Mouse (Mus musculus) urinary bladder, postnatal 14 days (tissue): ENCODE measurements around the gene Phf13.
"Not testable (repeated sequence)": the region's sequence is repeated elsewhere in the genome, so short reads cannot be mapped to it uniquely, and the experiment has no call there.

Experiments
- DNase-seq: peaks from one replicate; pipeline ENCODE4 v3.0.0; 2021; ENCODE audit warnings: low spot score

The Phf13 gene

DNA sequence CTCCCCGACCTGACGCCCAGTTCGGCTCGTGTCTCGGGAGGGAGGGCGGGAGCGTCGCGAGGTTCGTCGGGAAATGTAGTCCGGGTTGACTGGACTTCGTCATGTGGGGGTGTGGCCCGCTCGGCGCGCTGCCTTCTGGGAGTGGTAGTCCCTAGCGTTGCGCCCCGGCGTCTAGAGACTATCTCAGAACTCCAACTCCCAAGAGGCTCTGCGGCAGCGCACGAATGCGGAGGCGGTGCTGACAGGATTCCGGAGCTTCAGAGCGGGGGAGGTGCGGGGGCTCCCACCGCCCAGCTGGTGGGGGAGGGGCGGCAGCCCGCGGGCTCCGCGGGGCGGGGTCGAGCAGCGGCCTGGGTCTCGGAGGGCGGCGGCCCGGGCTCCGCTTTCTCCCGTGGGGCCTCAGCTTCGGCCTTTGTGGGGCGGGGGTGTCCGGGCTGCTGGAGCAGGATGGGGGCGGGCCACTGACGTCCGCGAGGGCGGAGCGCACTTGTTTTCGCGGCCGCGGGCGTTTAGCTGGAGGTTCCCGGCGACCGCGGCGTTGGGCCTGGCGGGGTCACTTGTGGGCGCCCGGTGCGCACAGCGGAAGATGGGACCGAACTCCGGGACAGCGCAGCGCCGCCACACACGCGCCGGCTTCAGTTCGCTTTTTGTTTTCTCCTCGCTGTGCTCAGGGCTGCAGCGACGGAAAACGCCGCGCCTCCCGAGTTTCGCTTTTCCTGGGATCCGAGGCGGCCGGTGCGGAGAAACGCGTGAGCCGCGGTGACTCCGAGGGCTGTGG is at the start of gene Phf13:
TSS of gene Phf13 (minus strand) at position 86 of the 778 bp plus-strand sequence.
- DNase-seq, result peak; percentile 99

DNA sequence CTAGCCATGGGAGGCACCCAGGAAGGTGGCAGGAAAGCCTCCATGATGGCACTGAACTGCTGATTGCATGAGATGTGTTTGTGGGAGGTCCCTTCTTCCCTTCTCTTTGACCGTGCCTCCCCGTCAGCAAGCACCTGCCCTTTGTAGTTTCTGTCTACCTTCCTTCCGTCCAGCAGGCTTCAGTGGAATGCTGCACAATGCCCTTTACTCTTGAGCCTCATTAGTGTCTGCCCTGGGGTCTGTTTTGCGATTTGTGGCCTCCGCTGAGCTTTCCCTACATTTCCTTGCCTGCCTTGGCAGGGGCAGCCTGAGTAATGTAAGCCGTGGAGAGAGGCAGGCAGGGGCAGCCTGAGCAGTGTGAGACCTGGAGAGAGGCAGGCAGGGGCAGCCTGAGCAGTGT is 48.6 kb upstream of the Phf13 start:
- no peak for DNase-seq

DNA sequence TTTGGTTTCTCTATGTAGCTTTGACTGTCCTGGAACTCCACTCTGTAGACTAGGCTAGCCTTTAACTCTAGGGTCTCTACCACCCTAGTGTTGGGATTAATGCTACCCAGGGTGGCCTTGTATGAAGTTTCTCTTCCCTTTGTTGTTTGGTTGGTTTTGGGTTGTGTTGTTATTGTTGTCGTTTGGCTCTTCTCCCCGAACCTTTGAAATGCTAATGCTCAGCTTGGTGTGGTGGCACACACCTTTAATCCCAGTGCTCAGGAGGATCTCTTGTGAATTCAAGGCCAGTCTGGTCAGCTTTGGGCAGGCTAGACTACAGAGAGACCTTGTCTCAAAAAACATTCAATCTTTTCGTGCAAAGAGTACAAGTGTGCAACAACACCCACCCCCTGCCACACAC is 47.1 kb upstream of the Phf13 start:
- no peak for DNase-seq

DNA sequence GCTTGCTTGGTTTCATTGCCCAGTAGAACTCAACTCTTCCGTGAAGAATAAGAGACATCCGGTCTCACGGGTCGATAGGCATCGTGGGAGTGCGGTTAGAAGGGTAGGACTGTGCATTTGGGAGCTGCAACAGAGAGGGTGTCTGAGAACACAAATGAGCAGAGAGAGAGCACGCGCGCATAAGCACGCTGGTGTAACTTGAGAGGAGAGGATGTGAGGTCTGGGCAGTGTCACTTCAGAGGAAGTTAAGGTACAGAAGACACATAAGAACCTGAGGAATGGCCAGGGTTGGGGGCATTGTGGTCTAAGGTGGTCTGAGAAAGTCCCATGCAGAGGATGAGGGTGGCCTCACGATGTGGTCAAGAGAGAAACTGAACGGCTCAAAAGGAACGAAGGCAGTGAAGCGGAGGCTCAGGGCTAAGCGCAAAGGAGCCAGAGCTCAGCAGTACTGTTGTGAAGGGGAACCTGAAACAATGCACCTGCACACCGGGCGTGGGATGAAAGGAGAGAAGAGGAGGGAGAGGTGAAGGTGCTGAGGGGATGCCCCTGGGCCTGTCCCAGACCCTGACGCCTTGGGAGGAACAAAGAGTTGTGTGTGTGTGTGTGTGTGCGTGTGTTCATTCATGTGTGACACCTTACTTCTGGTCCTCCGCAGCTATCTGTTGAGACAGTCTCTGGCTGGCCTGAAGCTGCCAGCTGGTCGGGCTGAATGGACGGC is 46.0 kb upstream of the Phf13 start:
- DNase-seq, result no peak

DNA sequence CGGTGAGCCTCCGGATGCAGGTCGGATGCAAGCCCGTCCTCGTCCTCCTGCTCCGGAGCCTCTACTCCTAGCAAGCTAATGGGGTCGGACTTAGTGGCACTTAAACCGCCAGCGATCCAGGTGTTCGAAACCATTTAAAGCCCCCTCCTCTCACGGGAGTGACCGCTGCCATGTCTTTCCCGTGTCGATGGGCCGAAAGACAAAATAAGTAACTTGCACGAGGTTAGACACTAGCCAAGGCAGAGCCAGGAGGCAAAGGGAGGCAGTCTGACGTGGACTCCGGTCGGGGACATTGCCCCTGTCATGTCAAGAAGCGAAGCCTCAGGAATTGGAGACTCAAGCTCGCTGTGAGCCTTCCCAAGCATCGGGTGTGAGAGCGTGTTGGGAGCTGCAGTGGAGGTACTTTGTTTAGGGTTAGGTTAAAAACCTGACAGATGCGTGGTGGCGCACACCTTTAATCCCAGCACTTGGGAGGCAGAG is 43.8 kb upstream of the Phf13 start:
- no peak for DNase-seq

DNA sequence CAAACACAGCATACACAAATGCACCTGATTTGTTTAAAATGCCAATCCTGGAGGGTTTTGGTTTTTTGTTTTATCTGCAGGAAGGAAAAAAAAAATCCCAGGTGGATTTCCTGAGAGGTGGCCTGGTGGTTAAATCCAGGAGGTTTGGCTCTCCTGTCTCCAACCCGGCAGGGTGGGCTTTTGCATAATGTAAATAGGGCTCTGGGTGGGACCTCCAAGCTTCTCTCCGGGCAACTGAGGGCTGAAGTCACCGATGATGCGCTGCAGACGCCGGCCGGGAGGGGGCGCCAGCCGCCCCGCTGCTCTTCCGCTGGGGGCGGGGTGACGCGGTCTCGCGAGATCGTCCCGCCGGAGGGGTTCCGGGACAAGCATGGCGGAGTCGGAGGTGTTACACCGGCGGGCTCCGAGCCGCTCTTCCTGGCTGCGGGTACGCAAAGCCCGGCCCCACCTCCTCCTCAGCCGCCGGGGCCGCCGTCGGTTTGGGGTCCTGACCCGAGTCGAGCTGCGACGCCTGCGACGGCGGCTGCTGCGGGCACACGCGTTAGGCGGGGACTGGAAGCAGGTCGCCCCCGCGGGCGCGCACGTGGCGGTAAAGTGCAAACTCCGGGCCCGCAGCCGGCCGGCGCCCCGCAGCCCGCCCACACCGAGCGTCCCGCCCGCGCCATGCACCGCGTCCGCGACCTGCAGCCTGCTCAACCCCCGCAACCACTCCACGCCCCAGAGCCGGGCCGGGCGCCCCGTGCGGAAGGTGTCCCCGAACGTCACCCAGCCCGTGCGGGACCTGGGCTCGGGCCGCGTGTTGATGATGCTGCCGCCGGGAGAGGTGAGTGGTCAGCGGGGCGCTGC is 43.1 kb upstream of the Phf13 start, which contains the start of gene Nol9:
TSS of gene Nol9 (plus strand) at position 337 of the 846 bp plus-strand sequence.
- peak; percentile 94 for DNase-seq

DNA sequence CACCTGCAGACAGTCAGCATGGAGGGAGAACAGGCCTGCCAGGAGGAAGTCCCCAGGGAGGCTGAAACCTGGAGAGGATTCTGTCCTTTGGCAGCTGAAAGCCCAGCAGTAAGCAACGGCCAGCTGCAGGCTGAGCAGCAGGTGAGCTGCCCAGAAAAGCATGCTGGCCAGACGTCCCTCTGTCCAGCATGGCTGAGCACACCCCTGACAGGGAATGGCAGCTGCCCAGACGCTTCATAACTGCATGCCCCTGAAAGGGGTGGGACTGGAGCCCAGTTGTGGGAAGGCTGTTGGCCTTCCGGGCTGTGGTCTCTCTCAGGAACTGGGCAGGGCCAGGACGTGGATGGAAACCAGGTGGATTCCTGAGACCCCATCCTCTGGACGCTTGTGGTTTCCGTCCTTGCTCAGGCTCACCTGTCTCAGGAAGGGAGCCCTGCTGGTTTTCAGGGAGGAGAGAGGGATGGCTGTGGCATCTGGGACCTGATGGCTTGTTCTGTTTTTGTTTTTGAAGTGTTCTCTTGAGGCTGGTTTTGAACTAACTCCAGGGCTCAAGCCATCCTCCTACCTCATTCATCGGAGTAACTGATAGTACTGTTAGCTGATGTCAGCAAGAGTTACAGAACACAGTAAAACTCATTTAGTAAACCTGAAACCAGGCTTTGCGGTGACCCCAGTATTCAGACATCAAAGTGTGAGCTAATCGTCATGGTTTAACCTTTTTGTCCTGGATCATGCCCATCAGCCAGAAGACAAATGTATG is 42.3 kb upstream of the Phf13 start, which contains the start of gene Tas1r1:
TSS of gene Tas1r1 (minus strand) at position 344 of the 760 bp plus-strand sequence.
- no peak for DNase-seq

DNA sequence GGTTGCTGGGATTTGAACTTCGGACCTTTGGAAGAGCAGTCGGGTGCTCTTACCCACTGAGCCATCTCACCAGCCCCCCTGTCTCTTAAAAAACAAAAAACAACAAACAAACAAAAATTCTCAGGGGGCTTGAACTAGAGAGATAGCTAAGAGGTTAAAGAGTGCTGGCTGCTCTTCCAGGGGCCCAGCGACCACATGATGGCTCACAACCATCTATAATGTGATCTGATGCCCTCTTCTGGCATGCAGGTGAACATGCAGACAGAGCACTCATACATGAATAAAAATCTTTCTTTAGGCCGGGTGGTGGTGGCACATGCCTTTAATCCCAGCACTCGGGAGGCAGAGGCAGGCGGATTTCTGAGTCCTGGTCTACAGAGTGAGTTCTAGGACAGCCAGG is 40.4 kb upstream of the Phf13 start:
- not testable (repeated sequence) for DNase-seq

DNA sequence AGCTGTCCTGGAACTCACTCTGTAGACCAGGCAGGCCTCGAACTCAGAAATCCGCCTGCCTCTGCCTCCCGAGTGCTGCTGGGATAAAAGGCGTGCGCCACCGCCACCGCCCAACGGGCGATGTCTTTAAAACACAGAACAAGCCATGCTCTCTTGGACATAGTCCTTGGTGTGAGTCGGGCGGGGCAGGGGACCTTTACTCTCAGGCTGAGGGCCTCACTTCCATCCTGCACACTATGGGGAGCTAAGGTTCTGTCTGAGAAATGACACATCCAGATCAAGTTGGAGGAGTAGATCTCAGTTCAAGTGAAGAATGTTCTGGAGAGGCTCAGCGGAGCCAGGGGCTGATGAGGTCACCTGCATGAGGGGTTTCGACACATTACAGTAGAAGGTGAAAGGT is 36.9 kb upstream of the Phf13 start:
- no peak for DNase-seq

DNA sequence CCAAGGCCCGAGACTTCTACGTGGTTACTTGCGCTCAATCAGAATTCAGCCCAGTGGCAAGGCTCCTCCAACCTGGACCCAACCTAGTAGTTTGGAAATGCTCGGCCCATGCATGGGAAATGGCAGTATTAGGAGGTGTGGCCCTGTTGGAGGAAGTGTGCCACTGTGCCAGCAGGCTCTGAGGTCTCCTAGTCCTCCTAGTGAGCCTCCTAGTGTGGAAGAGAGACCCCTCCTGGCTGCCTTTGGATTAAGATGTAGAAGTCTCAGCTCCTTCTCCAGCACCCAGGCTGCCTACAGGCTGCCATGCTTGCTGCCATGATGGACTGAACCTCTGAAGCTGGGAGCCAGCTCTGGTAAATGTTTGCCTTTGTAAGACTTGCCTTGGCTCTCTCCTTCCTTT is 33.9 kb upstream of the Phf13 start:
- no peak for DNase-seq

DNA sequence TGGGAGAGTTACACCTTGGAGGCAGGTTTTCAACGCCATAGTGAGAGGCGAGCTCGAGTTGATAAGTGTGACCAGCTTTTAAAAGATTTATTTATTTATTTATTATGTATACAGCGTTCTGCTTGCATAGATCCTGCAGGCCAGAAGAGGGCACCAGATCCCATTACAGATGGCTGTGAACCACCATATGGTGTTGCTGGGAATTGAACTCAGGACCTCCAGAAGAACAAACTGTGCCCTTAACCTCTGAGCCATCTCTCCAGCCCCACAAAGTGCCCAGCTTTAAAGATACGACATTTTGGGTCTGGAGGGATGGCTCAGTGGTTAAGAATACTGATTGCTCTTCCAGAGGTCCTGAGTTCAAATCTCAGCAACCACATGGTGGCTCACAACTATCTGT is 33.0 kb upstream of the Phf13 start:
- no peak for DNase-seq

DNA sequence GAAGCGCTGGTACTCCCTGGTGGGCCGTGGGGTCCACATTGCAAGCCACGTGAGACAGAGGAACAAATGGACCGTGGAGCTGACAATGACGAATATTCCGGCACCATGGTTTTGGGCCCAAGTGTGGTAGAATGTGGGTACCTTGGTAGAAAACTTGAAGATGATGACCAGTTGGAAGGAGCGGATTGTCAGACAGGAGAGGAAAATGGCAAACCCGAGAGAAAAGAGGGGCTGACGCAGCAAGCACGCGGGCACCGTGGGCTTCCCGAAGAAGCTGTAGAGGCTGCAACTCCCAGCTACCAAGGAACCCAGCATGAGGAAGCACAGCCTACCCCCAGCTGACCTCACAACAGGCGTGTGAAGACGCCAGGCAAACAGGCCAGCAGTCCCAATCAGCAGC is 32.4 kb upstream of the Phf13 start:
- DNase-seq, result no peak

DNA sequence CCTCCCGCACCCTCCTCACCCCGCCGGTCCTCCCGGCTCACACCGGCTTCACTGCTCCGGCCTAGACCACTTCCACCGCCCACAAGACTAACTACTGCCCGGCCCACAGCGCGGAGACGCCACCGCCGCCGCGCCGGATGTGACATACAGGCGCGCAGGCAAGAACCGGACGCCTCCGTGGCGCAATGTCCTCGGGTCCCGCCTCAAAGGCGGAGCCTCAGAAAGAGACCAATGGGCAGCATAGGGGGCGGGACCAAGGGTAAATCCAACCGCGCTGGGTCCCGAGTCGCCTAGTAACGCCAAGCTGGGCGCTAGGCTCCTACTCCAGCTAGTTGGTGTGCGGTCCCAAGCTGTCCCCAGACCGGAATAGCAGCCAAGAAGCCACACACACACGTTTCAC is 31.5 kb upstream of the Phf13 start, which contains the start of gene Zbtb48:
TSS of gene Zbtb48 (minus strand) at position 148 of the 400 bp plus-strand sequence.
- DNase-seq, result peak; percentile 97

DNA sequence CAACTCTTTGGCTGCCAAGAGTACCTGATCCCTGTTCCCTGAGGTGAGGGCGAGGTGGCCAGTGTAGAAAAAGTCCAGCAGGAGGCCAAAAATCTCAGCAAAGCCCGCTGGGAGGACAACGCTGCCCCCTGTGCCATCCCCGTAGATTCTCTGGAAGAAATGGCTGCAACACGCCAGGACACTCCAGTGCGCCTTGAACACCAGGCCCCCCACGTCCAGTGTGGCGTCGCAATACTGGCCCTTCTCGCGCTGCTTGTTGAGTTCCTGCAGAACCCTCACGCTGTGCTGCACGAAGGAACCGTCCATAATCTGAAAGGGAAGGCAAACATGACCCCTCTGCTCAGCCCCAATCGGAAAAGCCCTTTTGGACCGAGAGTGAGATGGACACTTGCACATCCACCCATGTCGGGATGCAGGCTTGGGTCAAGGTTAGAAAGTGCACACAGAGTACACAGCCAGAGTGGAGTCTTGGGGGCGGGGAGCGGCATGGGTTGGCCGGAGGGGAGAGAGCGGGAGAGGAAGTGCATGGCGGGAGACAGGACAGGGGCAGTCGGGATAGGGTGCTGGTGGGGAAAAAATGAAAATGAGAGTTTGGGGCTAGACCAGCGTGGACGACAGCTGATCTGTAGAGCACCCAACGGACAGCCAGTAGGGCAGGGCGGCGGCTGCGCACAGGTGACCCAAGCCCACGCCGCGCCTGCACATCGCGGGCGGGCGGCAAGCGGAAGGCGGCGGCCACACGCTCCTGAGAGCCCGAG is 30.9 kb upstream of the Phf13 start:
- DNase-seq, result peak; percentile 30

DNA sequence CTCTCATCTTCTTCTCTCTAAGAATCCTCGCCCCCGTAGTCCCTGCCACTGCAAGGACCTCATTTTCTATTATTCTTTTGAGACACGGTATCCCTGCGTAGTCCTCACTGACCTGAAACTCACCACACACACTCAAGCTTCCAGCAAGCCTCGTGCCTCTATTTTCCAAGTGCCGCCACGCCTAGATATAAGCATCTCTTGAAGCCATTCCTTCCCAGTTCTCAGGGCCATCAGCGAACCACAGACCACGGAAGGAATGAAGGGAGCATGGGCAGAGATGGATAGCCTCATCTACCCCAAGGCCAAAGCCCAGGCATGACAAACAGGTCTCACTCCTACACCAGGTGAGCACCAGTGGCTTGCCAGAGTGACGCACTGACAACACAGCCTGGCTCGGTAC is 28.5 kb upstream of the Phf13 start:
- DNase-seq, result no peak

DNA sequence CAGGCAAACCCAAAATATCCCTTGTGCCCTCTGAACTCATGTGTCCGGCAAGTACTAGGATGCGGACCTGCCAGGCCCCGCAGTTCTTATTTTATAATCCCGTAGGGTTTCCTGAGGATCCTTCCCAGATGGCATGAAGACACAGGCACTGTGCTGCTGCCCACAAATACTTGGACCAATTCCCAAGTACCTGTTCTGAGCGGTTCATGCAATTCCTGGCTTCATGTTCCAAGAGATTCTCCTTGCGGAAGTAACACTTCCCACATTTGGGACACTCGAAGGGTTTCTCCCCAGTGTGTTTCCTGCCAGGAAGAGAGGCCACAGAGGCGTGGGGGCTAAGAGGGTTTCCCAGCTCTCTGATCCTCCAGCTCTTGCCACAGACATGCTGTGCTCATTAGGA is 26.4 kb upstream of the Phf13 start:
- no peak for DNase-seq

DNA sequence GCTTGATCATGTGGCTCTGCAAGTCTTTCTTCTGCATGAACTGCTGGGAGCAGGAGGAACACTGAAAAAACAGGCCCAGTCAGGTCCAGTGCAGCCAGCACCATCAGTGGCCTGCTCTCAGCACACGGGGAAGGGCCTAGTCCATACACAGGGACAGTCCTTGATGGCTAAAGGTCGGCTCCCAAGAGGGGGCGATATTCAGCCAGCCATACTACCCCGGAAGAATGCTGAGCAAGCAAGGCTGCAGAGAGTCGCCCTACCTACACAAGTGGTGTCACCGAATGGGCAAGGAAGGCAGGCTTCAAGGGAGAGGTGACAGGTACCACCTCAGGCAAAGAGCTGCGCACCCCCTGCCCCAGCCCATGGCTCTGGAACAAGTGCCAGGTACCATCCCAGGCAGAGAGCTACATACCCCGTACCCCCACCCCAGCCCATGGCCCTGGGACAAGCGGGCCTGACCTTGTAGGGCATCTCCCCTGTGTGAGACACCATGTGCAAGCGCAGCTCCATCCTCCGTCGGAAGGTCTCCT is 25.6 kb upstream of the Phf13 start:
- no peak for DNase-seq

DNA sequence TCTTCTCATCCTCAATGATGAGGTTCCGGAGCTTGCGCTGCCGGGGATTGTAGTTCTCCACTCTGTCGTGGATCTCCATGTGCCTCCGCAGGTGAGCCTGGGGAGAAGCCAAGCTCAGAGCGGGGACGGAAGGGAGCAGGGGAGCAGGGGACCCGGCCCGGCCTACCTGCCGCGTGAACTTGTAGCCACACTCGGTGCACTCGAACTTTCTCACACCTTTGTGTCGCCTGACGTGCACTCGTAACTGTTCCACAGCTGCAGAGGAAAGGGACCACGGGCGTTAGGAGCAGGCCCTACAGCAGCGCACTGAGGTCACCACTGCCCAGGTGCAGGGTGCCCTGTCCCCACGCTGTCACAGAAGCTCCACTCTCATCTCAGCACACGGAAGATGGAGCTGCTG is 24.0 kb upstream of the Phf13 start:
- no peak for DNase-seq

DNA sequence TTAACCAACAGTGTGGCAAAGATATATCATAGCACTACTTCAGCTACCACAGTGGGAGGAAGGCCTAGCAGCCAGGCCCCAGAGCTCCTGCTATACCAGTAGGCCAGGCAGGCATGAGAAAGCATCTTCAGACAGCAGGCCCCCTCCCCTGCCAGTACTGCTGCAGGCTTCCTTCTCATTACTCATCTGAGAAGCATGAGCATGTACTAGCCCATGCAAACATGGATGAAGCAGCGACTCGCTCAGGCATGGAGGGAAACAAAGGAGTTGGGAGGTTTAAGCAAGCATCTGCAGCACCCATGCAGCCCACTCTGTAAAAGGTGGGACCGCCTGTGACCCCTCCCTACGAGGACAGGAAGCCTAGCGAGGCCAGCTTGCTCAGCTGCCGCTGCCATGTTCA is 23.0 kb upstream of the Phf13 start:
- no peak for DNase-seq

DNA sequence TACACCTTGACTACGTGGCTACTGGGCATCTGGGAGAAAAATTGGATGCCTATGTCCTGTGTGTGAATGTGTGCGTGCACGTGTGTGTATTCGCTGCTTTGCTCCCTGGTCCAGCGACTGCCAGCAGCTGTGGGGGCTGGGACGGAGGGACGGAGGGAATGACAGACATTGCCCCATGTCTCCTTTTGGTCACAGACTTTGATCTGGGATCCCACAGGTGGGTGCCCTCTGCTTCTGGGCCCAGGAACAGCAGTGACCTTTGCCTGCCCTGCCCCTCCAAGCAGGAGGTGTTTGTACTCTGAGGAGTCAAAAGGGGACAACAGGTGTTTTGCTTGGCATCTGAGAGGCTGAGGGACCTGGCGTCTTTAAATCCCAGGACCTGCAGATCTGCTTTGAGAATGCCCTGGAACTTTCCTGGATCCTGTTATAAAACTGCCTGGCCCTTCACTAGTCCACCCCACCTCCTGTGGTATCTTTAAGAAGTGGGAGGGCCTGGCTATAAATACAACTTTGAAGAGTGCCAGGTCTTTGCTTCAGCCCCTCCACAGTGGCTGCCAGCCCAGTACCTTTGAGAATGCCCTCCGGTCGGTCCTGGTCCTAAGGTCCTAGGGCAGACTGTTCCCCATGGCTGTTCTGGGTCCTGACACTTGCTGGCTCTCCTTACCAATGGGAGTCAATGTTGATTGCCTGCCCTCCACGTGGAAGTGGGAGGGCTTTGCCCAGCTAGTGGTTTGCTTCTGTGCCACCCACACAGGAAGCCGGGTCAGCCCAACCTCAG is 17.2 kb upstream of the Phf13 start:
- no peak for DNase-seq
